Mouse (Mus musculus) kidney, embryonic 14.5 days (tissue): ENCODE measurements around the gene Cenpj. TPM values are rescaled to one million over a fixed set of nuclear protein-coding genes. Genes with fewer than 3 reads are reported as not detected.

Source experiments
- ATAC-seq: fragments of 200-750 bp; cut with Nextera tagmentation; 2 replicates; pipeline ENCODE4 v1.8.0; 2017; ENCODE audit warnings: moderate number of reproducible peaks, mild to moderate bottlenecking, moderate TSS enrichment, moderate library complexity; ENCODE audit not compliant: low FRiP score, low TSS enrichment
- H3K27ac ChIP-seq: fragments of 300-500 bp; sonication (generic); 2 replicates; pipeline ENCODE4 v1.5.1; 2014; ENCODE audit warnings: low read depth, mild to moderate bottlenecking, low read length, moderate library complexity, mixed read lengths
- H3K27me3 ChIP-seq: fragments of 300-500 bp; sonication (generic); 2 replicates; pipeline ENCODE4 v1.6.1; 2014; ENCODE audit warnings: mild to moderate bottlenecking, low read length; ENCODE audit not compliant: control insufficient read depth, insufficient read depth
- H3K36me3 ChIP-seq: fragments of 300-500 bp; sonication (generic); 2 replicates; pipeline ENCODE4 v1.6.1; 2014; ENCODE audit warnings: low read length, mixed read lengths; ENCODE audit not compliant: control insufficient read depth, insufficient read depth
- H3K4me1 ChIP-seq: fragments of 300-500 bp; sonication (generic); 2 replicates; pipeline ENCODE4 v1.6.1; 2014; ENCODE audit warnings: low read length, mixed read lengths; ENCODE audit not compliant: control insufficient read depth, insufficient read depth
- H3K4me2 ChIP-seq: fragments of 300-500 bp; sonication (generic); replicated peaks from 2 replicates; pipeline ENCODE4 v1.6.1; 2014; ENCODE audit warnings: low read depth, mild to moderate bottlenecking, low read length
- H3K4me3 ChIP-seq: fragments of 300-500 bp; sonication (generic); 2 replicates; pipeline ENCODE4 v1.5.1; 2014; ENCODE audit warnings: mild to moderate bottlenecking, low read length
- H3K9ac ChIP-seq: fragments of 300-500 bp; sonication (generic); 2 replicates; pipeline ENCODE4 v1.6.1; 2014; ENCODE audit warnings: low read depth, mild to moderate bottlenecking, low read length, moderate library complexity
- H3K9me3 ChIP-seq: fragments of 300-500 bp; sonication (generic); 2 replicates; pipeline ENCODE4 v1.6.1; 2016; ENCODE audit warnings: low read length; ENCODE audit not compliant: control insufficient read depth
- WGBS: fragments of 180-500 bp; shearing (Covaris S2); extraction: QIAGEN DNeasy Blood & Tissue Kit; methylation state at CpG from one replicate; pipeline ENCODE4 v1.1.7; 2014; 5-methylcytosine and 5-hydroxymethylcytosine counted together
- polyA plus RNA-seq: library from polyadenylated mRNA; unstranded; fragments of >200 nt; fragmentation: Nextera tagmentation; extraction: Ambion mirVana; gene quantifications from 2 replicates; pipeline ENCODE4 v1.2.1, GENCODE M21; 2014

Gene Cenpj
- polyA plus RNA-seq, 1 experiment from 2014 or later: 14.3 TPM

GRCm38 (mm10) chr14:56567476-56567875 lies 7.7 kb downstream of the Cenpj start:
- peak overlapping the region; percentile 24; the same call in 1 of the 2 replicates for H3K27ac ChIP-seq
- H3K4me2 ChIP-seq: no peak overlapping the region
- ATAC-seq: no peak

GRCm38 (mm10) chr14:56559134-56559533 lies 16.1 kb downstream of the Cenpj start:
- whole genome bisulfite sequencing: 88% methylated on average over 3 of the region's 3 CpGs
- Histone ChIP-seq H3K4me3 (no peak overlapping the region), H3K9ac (no peak overlapping the region), H3K27ac (no peak overlapping the region), H3K9me3 (no peaks in the 10 kb centered on the region), H3K36me3 (peaks cover 11% of the 10 kb centered on the region), H3K27me3 (no peaks in the 10 kb centered on the region), H3K4me2 (no peak overlapping the region), H3K4me1 (no peaks in the 10 kb centered on the region)
- no peak for ATAC-seq

More at GRCm38 (mm10) chr14:56567476-56567875, 7.7 kb downstream of the Cenpj start:
- no peaks in the 10 kb centered on the region for H3K9me3 ChIP-seq
- WGBS: 41% methylated on average over 7 of the region's 7 CpGs
- no peaks in the 10 kb centered on the region for H3K27me3 ChIP-seq
- no peak overlapping the region for H3K4me3 ChIP-seq
- peaks cover 7% of the 10 kb centered on the region for H3K36me3 ChIP-seq
- H3K9ac ChIP-seq: no peak overlapping the region
- H3K4me1 ChIP-seq: 0 out of 2 replicates have a peak, but pooled peaks cover 4% of the 10 kb centered on the region

- WGBS: 92% methylated on average over 2 of the region's 2 CpGs
- Histone ChIP-seq H3K27me3 (no peaks in the 10 kb centered on the region), H3K27ac (no peak overlapping the region), H3K9ac (no peak overlapping the region), H3K4me2 (no peak overlapping the region), H3K4me3 (no peak overlapping the region), H3K4me1 (no peaks in the 10 kb centered on the region), H3K9me3 (no peaks in the 10 kb centered on the region), H3K36me3 (peaks cover 18% of the 10 kb centered on the region; the same call in 1 of the 2 replicates)
- no peak for ATAC-seq
Measured at GRCm38 (mm10) chr14:56554716-56555115, 20.5 kb downstream of the Cenpj start.

- WGBS: 94% methylated on average over 7 of the region's 7 CpGs
- H3K36me3 ChIP-seq: peaks cover 14% of the 10 kb centered on the region; the same call in 1 of the 2 replicates
Measured at GRCm38 (mm10) chr14:56553331-56553730, 21.9 kb downstream of the Cenpj start.

GRCm38 (mm10) chr14:56552924-56553323 lies 22.3 kb downstream of the Cenpj start:
- ATAC-seq: no peak
- Histone ChIP-seq H3K9me3 (no peaks in the 10 kb centered on the region), H3K4me2 (no peak overlapping the region), H3K27me3 (no peaks in the 10 kb centered on the region), H3K4me3 (no peak overlapping the region), H3K27ac (no peak overlapping the region), H3K4me1 (no peaks in the 10 kb centered on the region), H3K9ac (no peak overlapping the region), H3K36me3 (peaks cover 14% of the 10 kb centered on the region; the same call in 1 of the 2 replicates)
- 91% methylated on average over 6 of the region's 6 CpGs for WGBS

More at GRCm38 (mm10) chr14:56553331-56553730, 21.9 kb downstream of the Cenpj start:
- Histone ChIP-seq H3K9me3 (no peaks in the 10 kb centered on the region), H3K9ac (no peak overlapping the region), H3K27me3 (no peaks in the 10 kb centered on the region), H3K4me1 (no peaks in the 10 kb centered on the region), H3K27ac (no peak overlapping the region), H3K4me2 (no peak overlapping the region), H3K4me3 (no peak overlapping the region)
- no peak for ATAC-seq

- H3K4me2 ChIP-seq: no peak overlapping the region
- H3K9me3 ChIP-seq: no peaks in the 10 kb centered on the region
- ATAC-seq: no peak
- 90% methylated on average over 4 of the region's 4 CpGs for whole genome bisulfite sequencing
- peaks cover 14% of the 10 kb centered on the region; the same call in 1 of the 2 replicates for H3K36me3 ChIP-seq
- H3K4me1 ChIP-seq: no peaks in the 10 kb centered on the region
- no peak overlapping the region for H3K9ac ChIP-seq
- H3K4me3 ChIP-seq: no peak overlapping the region
- no peak overlapping the region for H3K27ac ChIP-seq
- no peaks in the 10 kb centered on the region for H3K27me3 ChIP-seq
Measured at GRCm38 (mm10) chr14:56550960-56551359, 24.3 kb downstream of the Cenpj start.

- H3K27me3 ChIP-seq: no peaks in the 10 kb centered on the region
- H3K9ac ChIP-seq: no peak overlapping the region
- no peak overlapping the region for H3K27ac ChIP-seq
- H3K4me2 ChIP-seq: no peak overlapping the region
- no peak for ATAC-seq
- no peak overlapping the region for H3K4me3 ChIP-seq
- peaks cover 12% of the 10 kb centered on the region; the same call in 1 of the 2 replicates for H3K36me3 ChIP-seq
- 95% methylated on average over 4 of the region's 4 CpGs for WGBS
- H3K9me3 ChIP-seq: no peaks in the 10 kb centered on the region
- H3K4me1 ChIP-seq: no peaks in the 10 kb centered on the region
Measured at GRCm38 (mm10) chr14:56545491-56545890, 29.7 kb downstream of the Cenpj start.

- Histone ChIP-seq H3K27ac (no peak overlapping the region), H3K9ac (no peak overlapping the region), H3K4me1 (no peaks in the 10 kb centered on the region), H3K27me3 (no peaks in the 10 kb centered on the region), H3K4me2 (no peak overlapping the region), H3K9me3 (no peaks in the 10 kb centered on the region), H3K4me3 (no peak overlapping the region), H3K36me3 (peaks cover 12% of the 10 kb centered on the region; the same call in 1 of the 2 replicates)
- ATAC-seq: no peak
- 85% methylated on average over 1 of the region's 1 CpGs for WGBS
Measured at GRCm38 (mm10) chr14:56544946-56545345, 30.3 kb downstream of the Cenpj start.

GRCm38 (mm10) chr14:56530788-56531187 lies 44.4 kb downstream of the Cenpj start:
- Histone ChIP-seq H3K4me3 (no peak overlapping the region), H3K27me3 (no peaks in the 10 kb centered on the region), H3K4me2 (no peak overlapping the region), H3K36me3 (peaks cover 21% of the 10 kb centered on the region), H3K9ac (no peak overlapping the region), H3K9me3 (no peaks in the 10 kb centered on the region), H3K4me1 (no peaks in the 10 kb centered on the region), H3K27ac (no peak overlapping the region)
- ATAC-seq: no peak
- WGBS: 89% methylated on average over 2 of the region's 2 CpGs
